Mouse (Mus musculus) stomach, embryonic 15.5 days (tissue): ENCODE results near the gene Snx17. TPM values are rescaled to one million over a fixed set of nuclear protein-coding genes. Genes with fewer than 3 reads are reported as not detected.

ENCODE experiments used
- polyA plus RNA-seq: library from polyadenylated mRNA; unstranded; fragments of >200 nt; fragmentation: Nextera tagmentation; extraction: Ambion mirVana; gene quantifications from 2 replicates; pipeline ENCODE4 v1.2.1, GENCODE M21; 2015

Snx17 gene
- polyA plus RNA-seq, 1 experiment from 2014 or later, result 115 TPM

Other genes starting within 250 kb of the Snx17 start
- gene Cgref1, start 247.6 kb upstream of the Snx17 start, polyA plus RNA-seq, result 11.7 and 14.8 TPM in 2 replicates
- 135 and 147 TPM in 2 replicates for gene Preb, start 232.9 kb upstream of the Snx17 start, polyA plus RNA-seq
- 0.74 and 1.0 TPM in 2 replicates for gene Tcf23, start 224.6 kb upstream of the Snx17 start, polyA plus RNA-seq
- gene Atraid, start 144.9 kb upstream of the Snx17 start, polyA plus RNA-seq, result 151 and 157 TPM in 2 replicates
- gene Slc5a6, start 144.3 kb upstream of the Snx17 start, polyA plus RNA-seq, result 8.9 and 10.4 TPM in 2 replicates
- 23.0 and 26.7 TPM in 2 replicates for gene Cad, start 138.4 kb upstream of the Snx17 start, polyA plus RNA-seq
- not detected in 2 replicates for gene Dnajc5g, start 86.9 kb upstream of the Snx17 start, polyA plus RNA-seq
- gene Slc30a3, start 85.0 kb upstream of the Snx17 start, polyA plus RNA-seq, result 0.26 and 0.37 TPM in 2 replicates
- 0.62 TPM in 1 of 2 replicates, not detected in the other for gene Trim54, start 76.5 kb upstream of the Snx17 start, polyA plus RNA-seq
- not detected in 2 replicates for gene Ucn, start 54.4 kb upstream of the Snx17 start, polyA plus RNA-seq
- gene Mpv17, start 39.0 kb upstream of the Snx17 start, polyA plus RNA-seq, result 58.8 and 63.0 TPM in 2 replicates
- 0.68 and 1.8 TPM in 2 replicates for gene Gm29609, start 13.3 kb upstream of the Snx17 start, polyA plus RNA-seq
- gene Gtf3c2, start 13.1 kb upstream of the Snx17 start, polyA plus RNA-seq, result 53.4 and 69.6 TPM in 2 replicates
- gene Eif2b4, start 203 bp downstream of the Snx17 start, polyA plus RNA-seq, result 60.3 and 68.3 TPM in 2 replicates
- 8.6 and 9.8 TPM in 2 replicates for gene Zfp513, start 9.1 kb downstream of the Snx17 start, polyA plus RNA-seq
- 124 and 125 TPM in 2 replicates for gene Ppm1g, start 27.5 kb downstream of the Snx17 start, polyA plus RNA-seq
- gene Nrbp1, start 47.6 kb downstream of the Snx17 start, polyA plus RNA-seq, result 140 and 141 TPM in 2 replicates
- 0.44 and 0.53 TPM in 2 replicates for gene Gm9970, start 48.0 kb downstream of the Snx17 start, polyA plus RNA-seq
- gene Krtcap3, start 58.5 kb downstream of the Snx17 start, polyA plus RNA-seq, result 65.4 and 66.6 TPM in 2 replicates
- 27.2 and 31.1 TPM in 2 replicates for gene Ift172, start 97.9 kb downstream of the Snx17 start, polyA plus RNA-seq
- 38.3 and 38.6 TPM in 2 replicates for gene Fndc4, start 102.9 kb downstream of the Snx17 start, polyA plus RNA-seq
- 0.86 and 1.4 TPM in 2 replicates for gene Gckr, start 104.2 kb downstream of the Snx17 start, polyA plus RNA-seq